Mouse (Mus musculus): ENCODE results near the gene Cldn12. TPM values are rescaled to one million over a fixed set of nuclear protein-coding genes. Genes with fewer than 3 reads are reported as not detected.

Cldn12 gene
- 8.6 and 10.1 TPM in 2 replicates for polyA plus RNA-seq (2015; fragmentation: Nextera tagmentation; extraction: Ambion mirVana)

DNA sequence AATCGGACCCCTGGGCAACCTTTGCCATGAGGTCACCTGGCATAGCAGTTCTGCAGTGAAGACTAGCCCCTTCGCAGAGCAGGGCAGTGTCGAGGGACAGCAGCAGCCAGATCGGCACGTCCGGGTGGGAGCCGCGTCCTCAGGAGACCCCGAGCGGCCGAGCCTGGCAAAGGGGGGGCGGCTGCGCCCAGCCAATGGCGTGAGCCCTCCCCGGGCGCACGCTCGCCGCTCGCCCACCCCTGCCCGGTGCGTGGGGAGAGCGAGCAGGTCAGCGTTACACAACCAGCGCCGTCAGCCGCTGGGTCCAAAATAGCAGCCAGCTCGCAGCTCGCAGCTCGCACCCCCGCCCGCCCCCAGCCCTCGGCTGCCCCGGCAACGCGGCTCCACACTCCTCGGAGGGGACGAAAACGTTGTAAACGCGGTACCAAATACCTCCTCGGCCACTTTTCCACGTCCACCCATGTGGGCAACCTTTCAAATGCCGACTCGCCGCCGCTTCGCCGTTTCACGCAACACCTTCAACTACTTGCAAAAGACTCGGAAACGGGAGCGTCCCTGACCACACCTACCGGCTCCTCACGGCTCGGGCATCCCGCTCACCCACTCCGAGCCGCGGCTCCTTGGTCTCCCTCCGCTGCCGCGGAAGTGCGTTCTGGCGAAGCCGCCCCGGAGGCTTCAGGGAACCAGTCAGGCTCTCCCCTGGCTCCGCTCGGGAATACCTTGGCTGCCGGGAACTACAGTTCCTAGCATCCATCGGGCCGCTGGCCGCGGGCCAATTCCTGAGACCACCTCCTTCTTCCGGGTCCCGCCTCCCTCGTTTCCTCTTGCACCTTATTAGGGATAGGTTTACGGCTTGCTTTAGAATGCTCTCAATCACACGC lies at the start of gene Cldn12:
TSS of gene Cldn12 (minus strand) at position 763 of the 881 bp plus-strand sequence.
- Histone ChIP-seq H3K9ac (peak within 1 kb of the TSS; percentile 69), H3K27ac (peak within 1 kb of the TSS; percentile 69), H3K36me3 (no peaks in the 10 kb centered on the region), H3K4me2 (peak within 1 kb of the TSS; percentile 85), H3K9me3 (replicated peaks) (no peaks in the 10 kb centered on the region), H3K4me3 (replicated peaks) (peak within 1 kb of the TSS; percentile 68), H3K27me3 (no peaks in the 10 kb centered on the region), H3K4me1 (replicated peaks) (peaks cover 4% of the 10 kb centered on the region; the same call in 1 of the 2 replicates)
- peak; percentile 47 for DNase-seq
- peak; percentile 82 for ATAC-seq (ENCODE audit: low read depth)
- WGBS (ENCODE audit: insufficient replicate concordance): under 1% methylated on average over 79 of the region's 79 CpGs

DNA sequence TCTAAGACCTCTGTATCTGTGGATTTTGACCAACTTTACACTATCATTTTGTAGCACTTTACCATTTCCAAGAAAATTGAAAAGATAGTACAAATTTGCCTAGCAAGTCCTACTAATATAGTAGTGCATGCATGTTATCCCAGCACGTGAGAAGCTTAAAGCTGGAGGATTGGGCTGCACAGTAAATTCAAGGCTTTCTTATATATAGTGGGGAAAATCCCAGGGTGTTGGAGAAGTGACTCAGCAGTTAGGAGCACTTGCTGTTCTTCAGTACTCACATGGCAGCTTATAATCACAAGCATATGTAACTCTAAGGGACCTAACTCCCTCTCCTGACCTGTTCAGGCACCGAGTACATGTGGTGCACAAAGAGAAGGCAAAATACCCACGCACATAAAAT lies 47.7 kb upstream of the Cldn12 start:
- H3K4me1 ChIP-seq (replicated peaks): peaks cover 18% of the 10 kb centered on the region

DNA sequence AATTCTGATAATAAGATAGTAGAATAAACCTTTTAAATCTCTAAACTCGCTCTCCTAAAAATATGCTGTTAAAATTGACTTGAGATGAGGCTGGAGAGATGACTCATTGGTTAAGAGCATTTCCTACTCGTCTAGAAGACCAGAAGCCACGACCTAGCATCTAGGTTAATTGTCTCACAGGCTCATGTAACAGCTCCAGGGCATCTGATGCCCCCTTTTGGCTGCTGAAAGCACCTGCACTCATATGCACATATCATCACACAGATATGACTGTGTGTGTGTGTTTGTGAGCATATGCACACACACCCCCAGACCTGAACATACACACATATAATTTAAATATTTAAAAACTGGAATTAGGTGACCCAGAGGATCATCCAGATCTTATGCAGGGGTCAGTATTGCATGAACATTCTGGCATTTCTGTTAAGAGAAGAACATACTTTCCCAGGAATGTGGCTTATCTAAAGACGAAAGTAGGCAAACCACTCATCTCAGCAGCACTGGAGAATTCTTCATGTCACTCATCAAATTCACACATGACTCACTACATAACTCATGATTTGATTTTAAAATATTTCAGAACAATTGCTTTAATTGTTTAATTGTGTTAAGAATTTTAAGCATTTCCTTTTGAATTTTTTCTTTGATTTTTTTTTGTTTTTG lies 46.4 kb upstream of the Cldn12 start:
- no peak for DNase-seq
- H3K4me2 ChIP-seq: no peak overlapping the region

More for the DNA sequence above, 47.7 kb upstream of the Cldn12 start:
- 48% methylated on average over 3 of the region's 3 CpGs for WGBS (ENCODE audit: insufficient replicate concordance)
- ATAC-seq (ENCODE audit: low read depth) (no peak), DNase-seq (no peak)
- Histone ChIP-seq H3K27me3 (no peaks in the 10 kb centered on the region), H3K9me3 (replicated peaks) (no peaks in the 10 kb centered on the region), H3K4me3 (replicated peaks) (no peak overlapping the region), H3K27ac (no peak overlapping the region), H3K36me3 (no peaks in the 10 kb centered on the region), H3K4me2 (no peak overlapping the region), H3K9ac (no peak overlapping the region)

DNA sequence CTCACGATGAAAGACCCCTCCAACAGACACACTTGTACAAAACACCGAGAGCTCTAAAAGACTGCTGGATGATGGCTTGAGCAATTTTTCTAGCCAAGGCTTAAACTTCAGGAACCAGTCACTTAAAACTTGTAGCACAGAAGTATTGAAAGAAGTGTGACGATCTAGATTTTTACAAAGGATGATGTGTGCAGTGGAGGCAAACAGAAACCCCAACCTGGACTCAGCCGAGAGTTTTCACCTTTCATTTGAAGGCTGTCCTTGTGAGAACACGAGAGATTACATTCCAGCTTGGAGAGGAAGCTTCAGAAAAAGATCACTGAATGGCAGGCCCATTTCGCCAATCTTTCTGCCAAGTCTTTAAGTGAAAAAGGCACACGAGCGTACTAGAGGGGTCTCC lies 45.0 kb upstream of the Cldn12 start:
- WGBS (ENCODE audit: insufficient replicate concordance): 42% methylated on average over 8 of the region's 8 CpGs
- DNase-seq (no peak), ATAC-seq (ENCODE audit: low read depth) (no peak)
- peak overlapping the region; percentile 78 for H3K4me3 ChIP-seq (replicated peaks)
- no peaks in the 10 kb centered on the region for H3K9me3 ChIP-seq (replicated peaks)
- H3K36me3 ChIP-seq: peaks cover 5% of the 10 kb centered on the region
- no peaks in the 10 kb centered on the region for H3K27me3 ChIP-seq
- peak overlapping the region; percentile 70 for H3K4me2 ChIP-seq
- H3K4me1 ChIP-seq (replicated peaks): peaks cover 19% of the 10 kb centered on the region
- H3K9ac ChIP-seq: peak overlapping the region; percentile 80
- H3K27ac ChIP-seq: no peak overlapping the region

More for the DNA sequence above, 46.4 kb upstream of the Cldn12 start:
- Histone ChIP-seq H3K27me3 (no peaks in the 10 kb centered on the region), H3K4me1 (replicated peaks) (peaks cover 19% of the 10 kb centered on the region), H3K4me3 (replicated peaks) (no peak overlapping the region), H3K27ac (no peak overlapping the region), H3K9me3 (replicated peaks) (no peaks in the 10 kb centered on the region), H3K36me3 (no peaks in the 10 kb centered on the region), H3K9ac (no peak overlapping the region)
- no peak for ATAC-seq (ENCODE audit: low read depth)
- WGBS (ENCODE audit: insufficient replicate concordance): 57% methylated on average over 4 of the region's 4 CpGs

DNA sequence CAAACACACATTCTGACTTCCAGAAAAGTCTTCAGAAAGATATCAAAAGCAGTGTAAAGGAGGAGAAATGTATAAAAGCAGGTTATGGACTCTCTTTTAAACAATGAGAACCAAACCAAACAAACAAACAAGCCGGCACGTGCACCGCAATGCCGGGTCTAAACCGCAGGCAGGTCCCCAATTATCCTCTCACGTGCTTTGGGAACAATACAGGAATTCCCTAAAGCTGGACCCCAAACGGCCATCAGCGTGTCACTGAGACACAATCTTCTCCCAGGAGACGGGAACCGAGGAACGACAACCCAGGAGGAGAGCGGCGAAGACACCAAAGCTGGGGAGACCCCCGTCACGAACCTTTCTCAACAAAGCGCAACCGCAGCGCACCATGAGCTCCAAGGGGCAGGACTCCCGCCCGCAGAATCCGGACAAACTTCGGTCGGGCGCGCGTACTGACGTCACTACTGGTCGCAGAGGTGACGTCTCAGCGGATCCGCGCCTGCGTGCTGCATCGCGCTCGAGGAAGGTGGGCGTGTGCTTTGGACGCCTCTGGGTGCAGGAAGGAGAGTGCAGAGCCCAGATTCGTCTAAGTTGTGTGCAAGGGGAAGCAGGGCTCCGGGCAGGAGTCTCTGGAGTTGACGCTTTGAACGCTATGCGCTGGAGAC lies 44.5 kb upstream of the Cldn12 start, which contains the start of gene Gtpbp10:
TSS of gene Gtpbp10 (minus strand) at position 460 of the 662 bp plus-strand sequence.
- under 1% methylated on average over 43 of the region's 43 CpGs for WGBS (ENCODE audit: insufficient replicate concordance)
- DNase-seq (peak; percentile 80), ATAC-seq (ENCODE audit: low read depth) (peak; percentile 94)
- H3K27me3 ChIP-seq: no peaks in the 10 kb centered on the region
- peak within 1 kb of the TSS; percentile 80 for H3K9ac ChIP-seq
- H3K4me2 ChIP-seq: peak within 1 kb of the TSS; percentile 70
- no peaks in the 10 kb centered on the region for H3K9me3 ChIP-seq (replicated peaks)
- peak within 1 kb of the TSS; percentile 59 for H3K27ac ChIP-seq
- peaks cover 19% of the 10 kb centered on the region for H3K4me1 ChIP-seq (replicated peaks)
- H3K4me3 ChIP-seq (replicated peaks): peak within 1 kb of the TSS; percentile 78
- peaks cover 11% of the 10 kb centered on the region for H3K36me3 ChIP-seq

DNA sequence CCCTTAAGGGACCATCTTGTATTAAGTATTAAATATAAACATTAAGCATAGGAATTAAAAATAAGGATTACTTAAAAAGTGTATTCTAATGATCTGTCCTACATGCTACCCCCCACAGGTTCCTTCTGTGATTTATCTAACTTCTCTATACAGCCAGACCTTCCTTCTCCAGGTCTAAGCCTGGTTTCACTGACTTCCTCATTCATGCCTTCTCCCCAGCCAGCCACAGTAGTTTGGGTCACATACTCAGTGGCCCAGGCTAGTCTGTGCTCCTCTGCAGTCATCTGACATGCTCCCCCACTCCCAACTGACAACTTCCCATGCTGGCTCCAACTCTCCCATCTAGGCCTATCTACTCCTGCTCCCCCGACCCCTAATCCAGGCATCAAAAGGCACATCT lies 36.4 kb upstream of the Cldn12 start:
- no peak overlapping the region for H3K27ac ChIP-seq
- no peak overlapping the region for H3K9ac ChIP-seq
- no peak overlapping the region for H3K4me2 ChIP-seq
- no peaks in the 10 kb centered on the region for H3K4me1 ChIP-seq (replicated peaks)
- WGBS (ENCODE audit: insufficient replicate concordance): 48% methylated on average over 1 of the region's 1 CpGs
- peaks cover 48% of the 10 kb centered on the region for H3K36me3 ChIP-seq
- no peaks in the 10 kb centered on the region for H3K9me3 ChIP-seq (replicated peaks)
- ATAC-seq (ENCODE audit: low read depth) (no peak), DNase-seq (no peak)
- no peaks in the 10 kb centered on the region for H3K27me3 ChIP-seq
- no peak overlapping the region for H3K4me3 ChIP-seq (replicated peaks)

DNA sequence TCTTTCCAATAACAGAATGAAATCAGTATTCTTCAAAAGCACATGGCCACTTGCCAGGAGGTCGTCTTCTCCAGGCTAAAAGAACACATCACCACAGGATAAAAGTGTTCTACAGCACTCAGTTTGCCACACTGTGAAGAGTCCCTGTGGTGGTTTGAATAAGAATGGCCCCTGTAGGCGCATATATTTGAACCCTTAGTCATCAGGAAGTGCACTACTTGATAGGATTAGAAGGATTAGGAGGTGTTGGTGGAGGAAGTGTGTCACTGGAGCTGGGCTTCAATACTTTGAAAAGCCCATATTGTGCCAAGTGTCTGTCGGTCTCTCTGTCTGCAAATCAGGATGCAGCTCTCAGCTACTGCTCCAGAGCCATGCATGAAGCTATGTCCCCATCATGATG lies 25.6 kb upstream of the Cldn12 start:
- Histone ChIP-seq H3K9me3 (replicated peaks) (no peaks in the 10 kb centered on the region), H3K4me1 (replicated peaks) (no peaks in the 10 kb centered on the region), H3K36me3 (peaks cover 36% of the 10 kb centered on the region), H3K27me3 (no peaks in the 10 kb centered on the region), H3K27ac (no peak overlapping the region), H3K4me2 (no peak overlapping the region), H3K4me3 (replicated peaks) (no peak overlapping the region), H3K9ac (no peak overlapping the region)
- no peak for ATAC-seq (ENCODE audit: low read depth)
- 70% methylated on average over 3 of the region's 3 CpGs for WGBS (ENCODE audit: insufficient replicate concordance)
- no peak for DNase-seq

DNA sequence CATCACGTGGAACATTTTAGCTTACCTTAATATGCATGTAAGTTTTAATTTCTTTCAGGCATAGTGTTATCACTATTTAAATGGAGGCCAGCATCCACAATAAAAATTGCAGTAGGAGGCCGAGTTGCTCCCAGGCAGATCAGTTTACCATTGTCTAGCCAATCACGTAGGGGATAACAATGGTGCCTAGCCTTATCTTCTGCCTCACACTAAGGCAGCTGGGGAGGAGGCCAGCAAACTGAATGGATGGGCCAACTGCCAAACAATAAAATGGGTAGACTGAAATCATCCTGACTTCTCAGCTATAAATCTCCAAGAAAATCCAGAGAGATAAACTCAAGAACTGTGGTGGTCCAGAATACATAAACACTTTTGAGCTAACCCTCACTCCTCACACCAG lies 25.0 kb upstream of the Cldn12 start:
- ATAC-seq (ENCODE audit: low read depth) (peak; percentile 69), DNase-seq (no peak)
- Histone ChIP-seq H3K9me3 (replicated peaks) (no peaks in the 10 kb centered on the region), H3K4me1 (replicated peaks) (no peaks in the 10 kb centered on the region), H3K4me2 (no peak overlapping the region), H3K9ac (no peak overlapping the region), H3K36me3 (peaks cover 36% of the 10 kb centered on the region), H3K27me3 (no peaks in the 10 kb centered on the region), H3K4me3 (replicated peaks) (no peak overlapping the region), H3K27ac (no peak overlapping the region)
- WGBS (ENCODE audit: insufficient replicate concordance): 52% methylated on average over 3 of the region's 3 CpGs

DNA sequence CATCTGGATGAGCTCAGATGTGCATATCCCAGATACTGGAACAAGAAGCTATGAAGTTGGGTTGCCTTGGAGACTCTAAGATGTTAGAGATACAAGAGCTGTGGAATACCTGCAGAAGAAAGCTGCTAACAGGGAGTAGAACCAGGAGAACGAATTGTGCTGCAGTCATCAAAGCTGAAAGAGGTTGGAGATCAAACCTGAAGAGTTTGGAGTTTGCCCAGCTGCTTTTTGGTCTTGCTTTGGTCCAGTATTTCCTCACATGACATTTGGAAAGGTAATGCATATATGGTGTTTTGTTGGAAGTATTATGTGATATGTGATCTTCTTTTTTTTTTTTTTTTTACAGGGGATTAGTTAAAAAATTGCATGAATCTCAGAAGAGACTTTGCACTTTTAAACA lies 21.4 kb upstream of the Cldn12 start:
- ATAC-seq (ENCODE audit: low read depth) (no peak), DNase-seq (no peak)
- no peaks in the 10 kb centered on the region for H3K27me3 ChIP-seq
- peaks cover 15% of the 10 kb centered on the region for H3K36me3 ChIP-seq
- H3K9ac ChIP-seq: no peak overlapping the region
- WGBS (ENCODE audit: insufficient replicate concordance): 69% methylated on average over 1 of the region's 1 CpGs
- no peaks in the 10 kb centered on the region for H3K9me3 ChIP-seq (replicated peaks)
- H3K4me2 ChIP-seq: no peak overlapping the region
- H3K27ac ChIP-seq: no peak overlapping the region
- no peaks in the 10 kb centered on the region for H3K4me1 ChIP-seq (replicated peaks)
- H3K4me3 ChIP-seq (replicated peaks): no peak overlapping the region

DNA sequence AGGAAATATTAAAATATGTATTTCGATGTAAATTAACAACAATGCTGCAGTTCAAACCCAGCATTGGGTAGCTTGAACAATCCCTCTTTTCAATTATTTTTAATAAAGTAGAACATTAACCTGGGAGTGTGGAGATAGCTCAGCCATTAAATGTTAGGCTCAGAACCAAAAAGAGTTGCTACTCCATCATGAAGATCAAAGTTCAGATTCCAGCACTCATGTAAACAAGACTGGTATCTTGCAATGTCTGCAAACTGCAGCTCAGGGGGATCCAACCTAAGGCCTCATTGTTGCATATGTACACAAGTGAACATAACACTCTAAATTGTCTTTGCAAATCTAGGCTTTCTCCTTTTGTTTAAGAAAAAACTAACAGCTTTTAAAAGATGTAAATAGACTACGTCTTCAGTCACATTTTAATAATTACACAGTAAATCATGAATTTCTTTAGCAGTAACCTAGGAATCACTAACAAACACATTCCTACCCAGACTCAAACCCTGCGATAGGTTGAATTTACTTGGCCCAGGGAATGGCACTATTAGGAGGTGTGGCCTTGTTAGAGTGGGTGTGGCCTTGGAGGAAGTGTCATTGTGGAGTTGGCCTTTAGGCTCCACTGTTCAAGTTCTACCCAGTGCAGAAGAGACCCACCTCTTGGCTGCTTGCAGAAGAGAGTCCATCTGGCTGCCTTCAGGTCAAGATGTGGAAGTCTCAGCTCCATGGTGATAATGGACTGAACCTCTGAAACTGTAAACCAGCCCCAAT lies 19.1 kb upstream of the Cldn12 start:
- no peak overlapping the region for H3K4me3 ChIP-seq (replicated peaks)
- peak overlapping the region; percentile 20; the same call in 1 of the 2 replicates for H3K27ac ChIP-seq
- no peak for DNase-seq

More for the DNA sequence above, 19.1 kb upstream of the Cldn12 start:
- Histone ChIP-seq H3K9me3 (replicated peaks) (no peaks in the 10 kb centered on the region), H3K4me2 (no peak overlapping the region), H3K36me3 (peaks cover 8% of the 10 kb centered on the region), H3K9ac (no peak overlapping the region), H3K27me3 (no peaks in the 10 kb centered on the region), H3K4me1 (replicated peaks) (no peaks in the 10 kb centered on the region)
- ATAC-seq (ENCODE audit: low read depth): peak; percentile 71
- 70% methylated on average over 3 of the region's 3 CpGs for WGBS (ENCODE audit: insufficient replicate concordance)

Measured in liver, embryonic 13.5 days (tissue).